Mouse (Mus musculus) stomach, embryonic 16.5 days (tissue): ENCODE results near the gene Fgfr1op2. TPM values are rescaled to one million over a fixed set of nuclear protein-coding genes. Genes with fewer than 3 reads are reported as not detected.

ENCODE experiments used
- ATAC-seq: fragments of 200-750 bp; cut with Nextera tagmentation; 2 replicates; pipeline ENCODE4 v1.8.0; 2017; ENCODE audit warnings: moderate number of reproducible peaks, moderate TSS enrichment; ENCODE audit not compliant: insufficient read depth, low FRiP score
- H3K27ac ChIP-seq: fragments of 300-500 bp; sonication (generic); 2 replicates; pipeline ENCODE4 v1.5.1; 2014; ENCODE audit warnings: low read length
- H3K27me3 ChIP-seq: fragments of 300-500 bp; sonication (generic); 2 replicates; pipeline ENCODE4 v1.6.1; 2014; ENCODE audit warnings: low read length, control low read depth, mixed read lengths; ENCODE audit not compliant: control insufficient read depth, insufficient read depth
- H3K36me3 ChIP-seq: fragments of 300-500 bp; sonication (generic); 2 replicates; pipeline ENCODE4 v1.6.1; 2014; ENCODE audit warnings: low read length; ENCODE audit not compliant: control insufficient read depth, insufficient read depth
- H3K4me1 ChIP-seq: fragments of 300-500 bp; sonication (generic); 2 replicates; pipeline ENCODE4 v1.6.1; 2014; ENCODE audit warnings: low read length, control low read depth, mixed read lengths; ENCODE audit not compliant: control insufficient read depth, insufficient read depth
- H3K4me2 ChIP-seq: fragments of 300-500 bp; sonication (generic); 2 replicates; pipeline ENCODE4 v1.6.1; 2014; ENCODE audit warnings: low read depth, low read length, mixed read lengths
- H3K4me3 ChIP-seq: fragments of 300-500 bp; sonication (generic); replicated peaks from 2 replicates; pipeline ENCODE4 v1.5.1; 2014; ENCODE audit warnings: mild to moderate bottlenecking, low read length
- H3K9ac ChIP-seq: fragments of 300-500 bp; sonication (generic); 2 replicates; pipeline ENCODE4 v1.6.1; 2014; ENCODE audit warnings: low read length
- H3K9me3 ChIP-seq: fragments of 300-500 bp; sonication (generic); replicated peaks from 2 replicates; pipeline ENCODE4 v1.6.1; 2016; ENCODE audit warnings: low read length, control low read depth; ENCODE audit not compliant: control insufficient read depth
- WGBS: fragments of 180-500 bp; shearing (Covaris S2); extraction: QIAGEN DNeasy Blood & Tissue Kit; methylation state at CpG from one replicate; pipeline ENCODE4 v1.1.7; 2014; 5-methylcytosine and 5-hydroxymethylcytosine counted together
- polyA plus RNA-seq: library from polyadenylated mRNA; unstranded; fragments of >200 nt; fragmentation: Nextera tagmentation; extraction: Ambion mirVana; gene quantifications from 2 replicates; pipeline ENCODE4 v1.2.1, GENCODE M21; 2015

Gene Fgfr1op2
- polyA plus RNA-seq, 1 experiment from 2014 or later, result 98.8 TPM

DNA sequence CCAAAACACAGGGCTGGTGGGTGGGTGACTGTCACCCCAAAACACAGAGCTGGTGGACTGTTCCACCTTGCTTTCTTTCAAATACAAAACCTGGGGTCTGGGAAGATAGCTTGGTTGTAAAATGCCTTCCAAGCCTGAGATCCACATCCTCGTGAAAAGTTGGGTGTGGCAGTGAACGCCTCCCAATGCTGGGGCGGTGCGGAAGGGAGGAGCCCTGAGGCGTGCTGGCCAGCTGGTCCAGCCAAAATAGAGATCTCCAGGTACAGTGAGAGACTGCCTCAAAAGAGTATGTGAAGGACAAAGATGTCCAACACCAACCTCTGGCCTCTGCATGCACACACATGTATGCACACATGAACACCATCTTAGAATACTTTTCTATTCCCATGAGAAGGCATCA, 37.5 kb downstream of the Fgfr1op2 start:
- H3K4me2 ChIP-seq, result no peak overlapping the region
- H3K9me3 ChIP-seq, result no peaks in the 10 kb centered on the region
- no peak overlapping the region for H3K9ac ChIP-seq
- no peaks in the 10 kb centered on the region for H3K4me1 ChIP-seq
- H3K27ac ChIP-seq, result no peak overlapping the region
- WGBS, result 82% methylated on average over 5 of the region's 5 CpGs
- H3K27me3 ChIP-seq, result no peaks in the 10 kb centered on the region
- H3K4me3 ChIP-seq, result no peak overlapping the region
- peaks cover 12% of the 10 kb centered on the region for H3K36me3 ChIP-seq
- ATAC-seq, result no peak

DNA sequence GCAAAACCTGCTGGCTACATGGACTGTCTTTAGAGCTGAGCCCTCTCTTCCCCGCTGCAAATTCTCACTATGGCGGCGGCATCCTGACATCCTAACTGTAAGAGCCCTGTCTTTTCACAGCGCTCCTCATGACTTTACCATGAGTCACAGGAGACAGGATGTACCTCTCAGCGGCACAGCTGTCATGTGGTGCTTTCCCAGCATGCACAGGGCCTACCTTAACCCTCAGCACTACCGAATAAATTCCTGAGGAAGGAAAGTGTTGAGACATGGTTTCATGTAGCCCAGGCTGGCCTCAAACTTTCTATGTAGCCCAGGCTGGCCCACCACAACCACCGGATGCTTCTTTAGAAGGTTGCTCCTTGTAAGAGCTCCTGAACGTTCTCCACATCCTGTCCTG, 38.9 kb downstream of the Fgfr1op2 start:
- WGBS, result 93% methylated on average over 8 of the region's 8 CpGs

DNA sequence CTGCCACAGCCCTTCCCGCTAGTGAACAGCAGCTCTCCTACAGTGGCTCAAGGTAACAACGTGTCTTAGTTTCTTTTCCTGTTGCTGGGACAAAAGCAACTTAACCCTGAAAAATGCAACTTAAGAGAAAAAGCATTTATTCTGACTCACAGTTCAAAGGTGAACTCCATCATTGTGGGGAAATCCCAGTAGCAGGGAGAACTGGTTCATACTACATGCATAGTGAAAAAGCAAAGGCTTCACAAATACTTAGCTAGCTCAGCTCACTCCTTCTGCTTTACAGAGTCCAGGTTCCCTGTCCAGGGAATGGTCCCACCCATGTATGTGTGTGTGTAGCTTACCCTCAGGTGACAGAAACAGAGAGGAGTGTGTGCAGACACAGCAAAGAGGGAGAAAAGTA, 39.7 kb downstream of the Fgfr1op2 start:
- WGBS, result 89% methylated on average over 2 of the region's 2 CpGs
- no peak overlapping the region for H3K9ac ChIP-seq
- no peaks in the 10 kb centered on the region for H3K9me3 ChIP-seq
- H3K4me2 ChIP-seq, result no peak overlapping the region
- ATAC-seq, result no peak
- H3K27ac ChIP-seq, result no peak overlapping the region
- H3K36me3 ChIP-seq, result peaks cover 9% of the 10 kb centered on the region
- H3K4me3 ChIP-seq, result no peak overlapping the region
- no peaks in the 10 kb centered on the region for H3K4me1 ChIP-seq
- no peaks in the 10 kb centered on the region for H3K27me3 ChIP-seq

More for the DNA sequence above, 38.9 kb downstream of the Fgfr1op2 start:
- no peak for ATAC-seq
- no peaks in the 10 kb centered on the region for H3K9me3 ChIP-seq
- H3K36me3 ChIP-seq, result peaks cover 12% of the 10 kb centered on the region
- H3K4me3 ChIP-seq, result no peak overlapping the region
- no peak overlapping the region for H3K4me2 ChIP-seq
- no peak overlapping the region for H3K9ac ChIP-seq
- H3K27me3 ChIP-seq, result no peaks in the 10 kb centered on the region
- H3K4me1 ChIP-seq, result no peaks in the 10 kb centered on the region
- no peak overlapping the region for H3K27ac ChIP-seq

DNA sequence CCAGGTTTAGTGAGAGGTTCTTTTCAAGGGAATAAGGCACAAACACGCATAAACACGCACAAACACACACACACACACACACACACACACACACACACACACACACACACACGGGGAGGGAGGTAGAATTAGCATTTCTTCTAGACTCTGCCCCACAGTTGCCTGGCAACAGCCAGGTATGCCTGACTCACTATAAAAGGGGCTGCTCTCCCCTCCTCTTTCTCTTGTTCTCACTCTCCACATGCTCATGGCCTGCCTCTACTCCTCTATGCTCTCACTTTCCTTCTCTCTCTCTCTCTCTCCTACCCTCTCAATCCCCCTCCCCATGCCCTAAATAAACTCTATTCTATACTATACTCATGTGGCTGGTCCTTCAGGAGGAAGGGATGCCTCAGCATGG, 51.1 kb downstream of the Fgfr1op2 start:
- H3K4me2 ChIP-seq, result no peak overlapping the region
- H3K27ac ChIP-seq, result no peak overlapping the region
- ATAC-seq, result no peak
- H3K36me3 ChIP-seq, result peaks cover 5% of the 10 kb centered on the region; the same call in 1 of the 2 replicates
- 69% methylated on average over 3 of the region's 3 CpGs for WGBS
- H3K9me3 ChIP-seq, result no peaks in the 10 kb centered on the region
- no peaks in the 10 kb centered on the region for H3K27me3 ChIP-seq
- no peak overlapping the region for H3K4me3 ChIP-seq
- peaks cover 6% of the 10 kb centered on the region; the same call in 1 of the 2 replicates for H3K4me1 ChIP-seq
- H3K9ac ChIP-seq, result no peak overlapping the region

DNA sequence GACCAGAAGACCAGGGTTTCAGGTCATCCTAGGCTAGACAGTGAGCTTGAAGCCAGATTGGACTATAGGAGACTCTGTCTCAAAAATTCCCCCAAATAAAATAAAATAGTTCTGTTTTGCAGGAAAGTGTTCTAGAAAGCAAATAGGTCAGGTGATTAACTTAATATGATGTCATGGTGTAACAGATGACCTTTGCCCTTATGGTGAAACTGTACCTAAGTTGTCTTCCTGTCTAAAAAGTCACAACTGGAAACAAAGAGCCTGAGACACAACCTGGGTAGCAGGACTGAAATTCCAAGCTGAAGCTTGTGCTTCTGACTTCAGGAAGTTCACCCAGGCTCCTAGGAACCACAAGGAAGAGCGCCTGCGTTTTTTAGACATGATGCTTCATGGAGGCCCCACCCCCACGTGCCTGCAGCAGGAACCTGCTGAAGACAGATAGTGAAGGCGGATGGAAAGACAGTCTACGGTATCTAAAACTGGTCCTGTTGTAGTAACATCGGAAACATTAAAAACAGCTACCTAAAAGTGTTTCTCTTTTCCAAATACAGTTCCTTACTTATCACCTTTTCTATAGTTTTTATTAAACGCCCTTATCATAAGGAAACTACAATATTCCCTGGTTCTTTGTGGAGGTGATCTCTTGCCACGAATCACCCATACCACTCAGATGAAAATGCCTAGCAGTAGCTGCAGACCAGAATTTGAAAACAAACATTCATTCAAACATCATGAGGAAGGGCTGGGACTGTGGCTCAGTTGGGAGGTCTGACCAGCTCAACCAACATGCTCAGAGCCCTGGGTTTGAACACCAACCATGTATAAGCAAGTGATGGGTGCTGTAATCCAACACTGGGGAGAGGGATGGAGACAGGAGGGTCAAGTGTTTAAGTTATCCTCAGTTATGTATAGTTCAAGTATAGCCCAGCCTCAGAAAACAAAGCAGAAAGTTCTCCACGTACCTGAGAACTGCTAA, 53.1 kb downstream of the Fgfr1op2 start:
- WGBS, result 78% methylated on average over 9 of the region's 9 CpGs
- peaks cover 2% of the 10 kb centered on the region; the same call in 1 of the 2 replicates for H3K36me3 ChIP-seq
- ATAC-seq, result no peak
- no peaks in the 10 kb centered on the region for H3K9me3 ChIP-seq
- H3K4me3 ChIP-seq, result no peak overlapping the region
- no peak overlapping the region for H3K27ac ChIP-seq
- no peak overlapping the region for H3K4me2 ChIP-seq
- peaks cover 6% of the 10 kb centered on the region; the same call in 1 of the 2 replicates for H3K4me1 ChIP-seq
- no peak overlapping the region for H3K9ac ChIP-seq
- H3K27me3 ChIP-seq, result no peaks in the 10 kb centered on the region

DNA sequence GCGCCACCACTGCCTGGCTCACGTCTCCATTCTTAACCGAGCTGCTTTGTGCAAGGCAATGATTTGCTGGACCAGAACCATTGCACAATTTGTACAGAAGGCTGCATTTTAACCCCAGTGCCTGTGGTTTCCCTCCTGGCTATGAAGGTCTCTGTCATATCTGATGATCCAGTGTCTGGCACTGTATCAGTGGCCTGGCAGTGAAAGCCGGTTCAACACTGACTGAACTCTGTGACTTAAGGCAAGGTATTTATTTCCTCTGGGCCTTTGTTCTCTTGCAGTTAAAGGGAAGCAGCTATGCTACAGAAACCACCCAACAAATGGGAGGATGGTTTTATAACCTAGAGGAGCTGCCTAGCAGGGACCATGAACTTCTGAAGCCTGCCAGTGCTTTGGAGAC, 54.0 kb downstream of the Fgfr1op2 start:
- Histone ChIP-seq H3K4me2 (no peak overlapping the region), H3K4me3 (no peak overlapping the region), H3K9ac (no peak overlapping the region), H3K4me1 (peaks cover 6% of the 10 kb centered on the region; the same call in 1 of the 2 replicates), H3K27me3 (no peaks in the 10 kb centered on the region), H3K36me3 (no peaks in the 10 kb centered on the region), H3K27ac (no peak overlapping the region), H3K9me3 (no peaks in the 10 kb centered on the region)
- ATAC-seq, result no peak
- 77% methylated on average over 4 of the region's 4 CpGs for WGBS

DNA sequence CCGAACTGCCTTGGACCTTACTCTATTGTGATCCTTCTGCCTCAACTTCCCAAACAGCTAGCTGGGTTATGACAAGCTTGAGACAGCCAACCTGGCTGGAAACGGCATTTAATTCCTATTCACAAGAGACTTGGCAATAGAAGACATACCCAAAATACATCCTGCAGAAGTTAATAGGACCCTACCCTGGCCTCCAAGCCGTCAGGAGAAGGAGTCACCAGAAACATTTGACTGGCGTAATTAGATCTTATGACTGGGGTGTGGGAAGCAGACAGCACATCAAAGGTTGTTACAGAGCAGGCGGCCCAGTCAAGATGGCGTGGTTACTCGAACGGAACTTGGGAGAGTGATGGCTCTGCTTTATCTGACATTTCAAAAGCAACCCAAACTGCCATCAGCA, 54.8 kb downstream of the Fgfr1op2 start:
- Histone ChIP-seq H3K4me1 (peaks cover 6% of the 10 kb centered on the region; the same call in 1 of the 2 replicates), H3K36me3 (no peaks in the 10 kb centered on the region), H3K4me2 (no peak overlapping the region), H3K4me3 (no peak overlapping the region), H3K27me3 (no peaks in the 10 kb centered on the region), H3K9ac (no peak overlapping the region), H3K9me3 (no peaks in the 10 kb centered on the region), H3K27ac (no peak overlapping the region)
- no peak for ATAC-seq
- 76% methylated on average over 8 of the region's 8 CpGs for WGBS

DNA sequence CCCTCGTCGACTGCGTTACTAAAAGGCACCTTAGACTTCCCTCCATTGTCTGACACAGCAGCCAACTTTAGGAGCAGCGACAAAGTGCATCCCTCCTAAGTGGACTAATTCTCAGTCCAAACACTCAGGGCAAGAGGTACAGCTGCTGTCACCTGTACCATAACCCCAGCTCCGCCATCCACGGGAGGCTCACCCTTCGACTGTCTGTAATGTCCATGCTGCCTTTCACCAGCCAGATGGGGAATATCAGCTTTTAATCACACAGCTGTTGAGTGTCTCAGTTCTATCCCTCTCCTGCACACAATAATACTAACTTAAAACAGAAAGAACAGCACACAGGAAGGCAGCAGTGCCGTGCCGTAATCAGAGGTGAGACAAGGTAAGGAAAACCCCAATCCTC, 55.4 kb downstream of the Fgfr1op2 start:
- H3K4me1 ChIP-seq, result peaks cover 6% of the 10 kb centered on the region; the same call in 1 of the 2 replicates
- H3K9ac ChIP-seq, result no peak overlapping the region
- ATAC-seq, result no peak
- no peaks in the 10 kb centered on the region for H3K27me3 ChIP-seq
- H3K36me3 ChIP-seq, result no peaks in the 10 kb centered on the region
- 0 out of 2 replicates have a peak overlapping the region, but pooled peaks have one; percentile 83 for H3K4me2 ChIP-seq
- WGBS, result 61% methylated on average over 9 of the region's 9 CpGs
- H3K4me3 ChIP-seq, result no peak overlapping the region
- no peak overlapping the region for H3K27ac ChIP-seq
- no peaks in the 10 kb centered on the region for H3K9me3 ChIP-seq

DNA sequence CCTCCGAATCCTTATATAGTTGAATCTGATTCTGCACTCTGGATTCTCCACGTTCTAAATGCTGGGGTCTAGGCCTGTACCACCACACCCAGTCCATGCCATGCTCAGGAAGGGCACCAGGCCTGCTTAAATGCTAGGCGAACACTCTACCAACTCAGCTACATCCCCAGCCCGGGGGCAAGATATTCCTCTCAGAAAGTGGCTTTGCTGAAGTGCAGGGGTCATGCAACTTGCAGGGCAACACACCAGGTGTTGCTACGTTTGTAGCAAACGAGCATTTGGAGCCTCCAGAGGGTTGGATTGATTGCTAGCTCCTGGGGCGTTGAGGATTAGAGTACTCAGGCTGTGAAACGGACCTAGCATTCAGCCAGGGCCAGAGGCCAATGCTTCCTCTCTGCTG, 56.1 kb downstream of the Fgfr1op2 start:
- no peaks in the 10 kb centered on the region for H3K9me3 ChIP-seq
- H3K4me1 ChIP-seq, result peaks cover 6% of the 10 kb centered on the region; the same call in 1 of the 2 replicates
- peak overlapping the region; percentile 83 for H3K4me2 ChIP-seq
- peak overlapping the region; percentile 33; the same call in 1 of the 2 replicates for H3K9ac ChIP-seq
- H3K36me3 ChIP-seq, result no peaks in the 10 kb centered on the region
- WGBS, result 57% methylated on average over 8 of the region's 8 CpGs
- no peak overlapping the region for H3K27ac ChIP-seq
- H3K4me3 ChIP-seq, result peak overlapping the region; percentile 81
- no peak for ATAC-seq
- H3K27me3 ChIP-seq, result no peaks in the 10 kb centered on the region
